Mouse (Mus musculus) liver, postnatal 0 days (tissue): ENCODE data around the gene Zfhx3.

Source experiments
- CTCF ChIP-seq: sonication (generic); IDR thresholded peaks from 2 replicates; pipeline ENCODE4 v1.5.1; 2016; ENCODE audit warnings: antibody characterized with exemption, low read depth
- EP300 ChIP-seq: IDR thresholded peaks from 2 replicates; pipeline ENCODE4 v1.6.1; 2016; ENCODE audit warnings: antibody characterized with exemption, low read depth, mild to moderate bottlenecking

- TF ChIP-seq CTCF, result no peak
- TF ChIP-seq EP300, result no peak
These were observed 38.2 kb downstream of the Zfhx3 start for GRCm38 (mm10) chr8:107980618-107981017.
